Mouse (Mus musculus) heart, embryonic 10.5 days (tissue): ENCODE measurements at regions not wholly inside any gene's neighbourhood (a gene's known extent, or its start where the extent isn't known, plus 50 kb on each side); places are given as distances from the start of the nearest gene placed in this dataset.

ENCODE experiments used
- DNase-seq: peaks from one replicate; pipeline ENCODE4 v3.0.0-alpha.2; 2017; ENCODE audit warnings: low spot score
- H3K27ac ChIP-seq: fragments of 300-500 bp; sonication (generic); 2 replicates; pipeline ENCODE4 v1.5.1; 2016; ENCODE audit warnings: mild to moderate bottlenecking
- H3K27me3 ChIP-seq: fragments of 300-500 bp; sonication (generic); 2 replicates; pipeline ENCODE4 v1.6.1; 2016; ENCODE audit warnings: mild to moderate bottlenecking; ENCODE audit not compliant: poor library complexity, insufficient read depth, severe bottlenecking
- H3K36me3 ChIP-seq: fragments of 300-500 bp; sonication (generic); 2 replicates; pipeline ENCODE4 v1.6.1; 2016; ENCODE audit warnings: mild to moderate bottlenecking, moderate library complexity
- H3K4me1 ChIP-seq: fragments of 300-500 bp; sonication (generic); 2 replicates; pipeline ENCODE4 v1.6.1; 2016; ENCODE audit warnings: mild to moderate bottlenecking
- H3K4me3 ChIP-seq: fragments of 300-500 bp; sonication (generic); 2 replicates; pipeline ENCODE4 v1.5.1; 2016; ENCODE audit warnings: mild to moderate bottlenecking, moderate library complexity
- H3K9me3 ChIP-seq: fragments of 300-500 bp; sonication (generic); 2 replicates; pipeline ENCODE4 v1.6.1; 2016; ENCODE audit warnings: mild to moderate bottlenecking, moderate library complexity
- WGBS: fragments of 180-500 bp; shearing (Covaris S2); methylation state at CpG from one replicate; pipeline ENCODE4 v1.1.7; 2016; 5-methylcytosine and 5-hydroxymethylcytosine counted together

- Histone ChIP-seq H3K27ac (no peak overlapping the region), H3K9me3 (no peaks in the 10 kb centered on the region), H3K36me3 (no peaks in the 10 kb centered on the region), H3K4me1 (peaks cover 9% of the 10 kb centered on the region), H3K27me3 (no peaks in the 10 kb centered on the region), H3K4me3 (no peak overlapping the region)
- DNase-seq, result no peak
- 67% methylated on average over 5 of the region's 5 CpGs for WGBS
Measured at GRCm38 (mm10) chr3:9200156-9200555, 409.7 kb downstream of the Zfp704 start.

- Histone ChIP-seq H3K36me3 (no peaks in the 10 kb centered on the region), H3K4me3 (no peak overlapping the region), H3K4me1 (peaks cover 9% of the 10 kb centered on the region), H3K27me3 (no peaks in the 10 kb centered on the region), H3K27ac (no peak overlapping the region), H3K9me3 (no peaks in the 10 kb centered on the region)
- WGBS, result 84% methylated on average over 9 of the region's 9 CpGs
- DNase-seq, result no peak
Measured at GRCm38 (mm10) chr3:9198652-9199332, 411.1 kb downstream of the Zfp704 start.

- H3K27ac ChIP-seq, result no peak overlapping the region
- 80% methylated on average over 8 of the region's 8 CpGs for WGBS
- H3K36me3 ChIP-seq, result no peaks in the 10 kb centered on the region
- no peak for DNase-seq
- H3K4me1 ChIP-seq, result peaks cover 4% of the 10 kb centered on the region
- H3K9me3 ChIP-seq, result no peaks in the 10 kb centered on the region
- no peaks in the 10 kb centered on the region for H3K27me3 ChIP-seq
- H3K4me3 ChIP-seq, result no peak overlapping the region
Measured at GRCm38 (mm10) chr3:9195781-9196180, 414.1 kb downstream of the Zfp704 start.

GRCm38 (mm10) chr3:9189366-9190287, 420.3 kb downstream of the Zfp704 start:
- H3K27me3 ChIP-seq, result no peaks in the 10 kb centered on the region
- H3K27ac ChIP-seq, result no peak overlapping the region
- H3K9me3 ChIP-seq, result no peaks in the 10 kb centered on the region
- no peak for DNase-seq
- no peaks in the 10 kb centered on the region for H3K4me1 ChIP-seq
- H3K36me3 ChIP-seq, result no peaks in the 10 kb centered on the region
- H3K4me3 ChIP-seq, result no peak overlapping the region
- 85% methylated on average over 15 of the region's 15 CpGs for WGBS

DNA sequence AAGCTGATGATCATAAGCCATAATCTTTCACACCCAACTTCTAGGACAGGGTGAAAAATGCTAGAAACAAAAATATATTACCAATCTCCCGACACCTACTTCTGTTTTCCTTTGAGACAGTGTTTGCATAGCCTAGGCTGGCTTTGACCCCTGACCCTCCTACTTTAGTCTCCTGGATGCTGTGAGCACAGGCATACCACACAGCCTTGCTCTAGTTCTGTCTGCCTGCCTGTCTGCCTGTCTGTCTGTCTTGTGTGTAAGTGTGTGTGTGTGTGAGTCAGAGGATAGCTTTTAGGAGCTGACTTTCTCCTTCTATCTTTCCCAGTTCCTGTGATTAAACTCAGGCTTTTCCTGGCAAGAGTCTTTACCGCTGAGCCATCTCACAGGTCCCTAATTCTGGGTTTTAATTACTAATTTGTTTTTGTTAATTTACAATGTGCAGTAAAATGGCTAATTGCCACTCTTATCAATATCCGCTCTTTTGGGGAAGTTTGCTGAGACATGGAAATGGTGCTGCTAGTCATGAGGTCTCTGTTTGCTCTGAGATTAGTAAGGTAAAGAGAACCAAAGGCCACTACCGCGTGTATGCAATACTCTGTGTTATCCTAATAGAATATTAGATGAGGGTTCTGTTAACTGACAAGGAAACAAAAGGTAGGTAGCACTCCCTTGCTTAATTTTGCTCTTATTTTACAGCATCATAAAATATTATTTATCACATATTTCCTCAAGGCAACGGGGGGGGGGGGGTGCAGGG, 423.3 kb downstream of the Zfp704 start:
- no peaks in the 10 kb centered on the region for H3K36me3 ChIP-seq
- DNase-seq, result no peak
- H3K4me3 ChIP-seq, result no peak overlapping the region
- no peaks in the 10 kb centered on the region for H3K27me3 ChIP-seq
- H3K27ac ChIP-seq, result no peak overlapping the region
- 76% methylated on average over 6 of the region's 6 CpGs for WGBS
- no peaks in the 10 kb centered on the region for H3K9me3 ChIP-seq
- H3K4me1 ChIP-seq, result no peaks in the 10 kb centered on the region

DNA sequence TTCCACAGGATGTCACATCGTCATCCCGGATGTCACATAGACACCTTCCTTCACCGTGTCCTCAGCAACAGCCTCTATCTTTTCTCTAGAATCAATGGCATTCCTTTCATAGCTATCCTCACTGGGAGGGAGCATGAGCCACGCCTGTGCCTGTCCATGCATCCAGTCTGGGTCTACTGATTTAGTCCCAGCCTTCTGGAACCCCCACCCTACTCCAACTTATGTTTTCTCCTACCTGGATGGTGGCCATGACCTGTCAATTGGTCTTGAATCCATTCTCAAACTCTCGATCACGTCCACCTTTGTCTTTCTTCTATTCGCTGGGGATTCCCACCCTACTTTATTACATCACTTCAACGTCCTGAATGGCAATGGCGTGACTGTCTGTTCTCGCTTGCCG, 428.3 kb downstream of the Zfp704 start:
- Histone ChIP-seq H3K9me3 (no peaks in the 10 kb centered on the region), H3K27me3 (no peaks in the 10 kb centered on the region), H3K36me3 (no peaks in the 10 kb centered on the region), H3K4me3 (no peak overlapping the region), H3K27ac (no peak overlapping the region), H3K4me1 (no peaks in the 10 kb centered on the region)
- DNase-seq, result no peak
- WGBS, result 81% methylated on average over 11 of the region's 11 CpGs

- Histone ChIP-seq H3K36me3 (no peaks in the 10 kb centered on the region), H3K4me1 (no peaks in the 10 kb centered on the region), H3K4me3 (no peak overlapping the region), H3K27me3 (no peaks in the 10 kb centered on the region), H3K27ac (no peak overlapping the region), H3K9me3 (no peaks in the 10 kb centered on the region)
- 61% methylated on average over 6 of the region's 6 CpGs for WGBS
- no peak for DNase-seq
Measured at GRCm38 (mm10) chr3:9179641-9180040, 430.2 kb downstream of the Zfp704 start.

- H3K27ac ChIP-seq, result 0 out of 2 replicates have a peak overlapping the region, but pooled peaks have one; percentile 7
Measured at GRCm38 (mm10) chr3:9174517-9174832, 435.4 kb downstream of the Zfp704 start.

DNA sequence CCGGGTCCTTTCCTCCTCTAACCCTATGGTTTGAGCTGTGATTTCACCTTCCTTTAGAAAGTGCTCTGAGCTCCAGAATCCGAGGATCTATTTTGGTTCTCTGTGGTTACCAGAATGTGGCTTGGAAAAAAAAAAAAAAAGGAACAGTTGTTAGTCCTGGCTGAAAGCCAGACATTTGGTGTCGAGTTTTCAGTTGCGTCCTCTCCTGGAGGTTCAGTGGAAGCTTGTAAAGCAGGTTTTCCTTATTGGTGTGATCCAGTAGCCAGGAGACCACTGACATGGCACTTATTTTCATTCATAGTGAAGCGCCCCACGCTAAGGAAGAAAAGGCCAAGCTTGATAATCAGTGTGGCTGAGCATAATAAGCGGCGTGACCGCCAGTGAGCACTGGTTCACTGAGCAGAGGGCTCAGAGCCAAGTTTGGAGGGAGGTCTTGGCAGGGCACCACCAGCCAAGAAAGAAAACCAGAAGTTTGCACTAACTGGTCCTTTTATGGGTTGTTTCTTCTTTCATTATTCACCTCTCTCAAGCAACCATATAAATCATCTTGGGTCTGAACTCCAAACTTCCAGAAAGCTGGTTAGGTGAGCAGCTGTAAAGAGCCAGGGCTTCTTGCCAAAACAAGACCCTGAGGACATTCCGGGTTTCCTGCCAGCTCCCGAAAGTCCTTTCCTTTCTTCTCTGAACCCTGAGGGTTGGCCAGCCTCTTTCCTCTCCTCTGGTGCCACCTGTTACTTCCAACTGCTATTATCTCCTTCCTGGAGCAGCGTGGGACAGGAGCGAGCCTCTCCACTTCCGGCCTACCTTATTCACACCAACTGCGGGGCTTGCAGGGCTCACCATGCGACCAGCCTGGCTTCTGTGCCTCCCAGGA, 436.0 kb downstream of the Zfp704 start:
- 58% methylated on average over 16 of the region's 16 CpGs for WGBS
- Histone ChIP-seq H3K4me3 (no peak overlapping the region), H3K4me1 (peaks cover 9% of the 10 kb centered on the region; the same call in 1 of the 2 replicates), H3K27ac (peak overlapping the region; percentile 42; the same call in 1 of the 2 replicates), H3K9me3 (no peaks in the 10 kb centered on the region), H3K36me3 (no peaks in the 10 kb centered on the region), H3K27me3 (peaks cover 4% of the 10 kb centered on the region; the same call in 1 of the 2 replicates)
- no peak for DNase-seq

More at GRCm38 (mm10) chr3:9174517-9174832, 435.4 kb downstream of the Zfp704 start:
- H3K4me1 ChIP-seq, result peaks cover 9% of the 10 kb centered on the region; the same call in 1 of the 2 replicates
- H3K27me3 ChIP-seq, result peaks cover 4% of the 10 kb centered on the region; the same call in 1 of the 2 replicates
- DNase-seq, result no peak
- no peaks in the 10 kb centered on the region for H3K9me3 ChIP-seq
- no peaks in the 10 kb centered on the region for H3K36me3 ChIP-seq
- WGBS, result 48% methylated on average over 2 of the region's 2 CpGs
- no peak overlapping the region for H3K4me3 ChIP-seq

GRCm38 (mm10) chr3:9171970-9172369, 437.9 kb downstream of the Zfp704 start:
- Histone ChIP-seq H3K4me1 (peaks cover 9% of the 10 kb centered on the region; the same call in 1 of the 2 replicates), H3K4me3 (no peak overlapping the region), H3K36me3 (no peaks in the 10 kb centered on the region), H3K27me3 (peaks cover 4% of the 10 kb centered on the region; the same call in 1 of the 2 replicates), H3K9me3 (no peaks in the 10 kb centered on the region), H3K27ac (no peak overlapping the region)
- WGBS, result 40% methylated on average over 1 of the region's 1 CpGs
- DNase-seq, result no peak

DNA sequence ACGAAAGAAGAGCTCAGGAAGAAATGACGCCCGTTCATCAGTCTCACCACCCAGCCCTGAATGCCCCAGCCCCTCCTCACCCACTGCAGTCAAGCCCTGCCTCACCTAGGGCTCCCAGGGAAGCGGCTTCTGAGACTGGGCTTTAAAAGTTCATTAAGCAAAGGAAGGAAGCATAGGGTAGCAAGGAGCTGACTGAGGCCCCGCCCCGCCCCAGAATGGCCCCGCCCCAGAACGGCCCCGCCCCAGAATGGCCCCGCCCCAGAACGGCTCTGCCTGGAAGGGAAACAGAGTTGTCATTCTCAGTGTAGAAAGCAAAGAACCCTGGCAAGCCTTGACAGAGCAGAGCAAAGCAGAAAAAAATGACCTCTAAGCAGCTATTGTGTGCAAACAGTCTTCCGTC, 440.9 kb downstream of the Zfp704 start:
- Histone ChIP-seq H3K36me3 (no peaks in the 10 kb centered on the region), H3K9me3 (no peaks in the 10 kb centered on the region), H3K4me3 (no peak overlapping the region), H3K27me3 (peaks cover 4% of the 10 kb centered on the region; the same call in 1 of the 2 replicates), H3K4me1 (0 out of 2 replicates have a peak, but pooled peaks cover 3% of the 10 kb centered on the region), H3K27ac (no peak overlapping the region)
- no peak for DNase-seq
- WGBS, result 56% methylated on average over 12 of the region's 12 CpGs

- Histone ChIP-seq H3K27me3 (no peaks in the 10 kb centered on the region), H3K4me3 (no peak overlapping the region), H3K27ac (no peak overlapping the region), H3K4me1 (peaks cover 3% of the 10 kb centered on the region; the same call in 1 of the 2 replicates), H3K9me3 (no peaks in the 10 kb centered on the region), H3K36me3 (no peaks in the 10 kb centered on the region)
- no peak for DNase-seq
- 34% methylated on average over 15 of the region's 15 CpGs for WGBS
Measured at GRCm38 (mm10) chr3:9159073-9159472, 450.8 kb downstream of the Zfp704 start.
